Mouse (Mus musculus): Measurements from ENCODE around the gene Kiss1.

Gene Kiss1

GRCm38 (mm10) chr1:133362103-133362502, 40.4 kb downstream of the Kiss1 start:
- no peak for DNase-seq (ENCODE audit: low read depth, low spot score)

DNA sequence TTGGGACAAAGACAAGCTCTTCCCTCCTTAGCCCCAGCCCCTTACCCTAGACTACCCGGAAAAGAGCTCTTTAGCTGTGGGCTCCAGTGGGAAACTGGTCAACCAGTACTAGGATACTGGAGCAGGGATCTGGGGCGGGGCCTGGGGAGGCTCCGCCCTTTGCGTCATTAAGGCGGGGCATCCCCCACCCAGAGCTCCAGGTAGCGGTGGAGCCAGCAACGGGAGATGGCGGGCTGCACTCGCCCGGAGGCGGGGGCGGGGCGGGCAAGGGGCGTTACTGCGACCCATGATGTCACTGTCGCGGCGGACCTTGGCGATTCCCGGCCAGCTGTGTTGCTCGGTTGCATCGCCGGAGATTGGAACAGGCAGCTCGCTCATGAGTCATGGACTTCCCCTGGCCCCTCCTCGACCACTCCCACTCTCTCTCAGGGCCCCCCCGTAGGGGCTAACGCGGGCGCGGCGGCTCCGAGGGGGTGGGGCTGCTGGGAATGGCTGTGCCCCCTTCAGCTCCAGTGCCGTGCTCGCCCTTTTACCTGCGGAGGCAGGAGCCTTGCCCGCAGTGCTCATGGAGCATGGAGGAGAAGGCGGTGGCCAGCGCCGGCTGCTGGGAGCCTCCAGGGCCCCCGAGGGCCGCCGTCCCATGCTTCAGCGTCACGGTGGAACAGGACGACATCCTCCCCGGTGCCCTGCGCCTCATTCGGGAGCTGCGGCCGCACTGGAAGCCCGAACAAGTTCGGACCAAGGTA, 41.8 kb downstream of the Kiss1 start, which contains the start of gene Etnk2:
Gene Etnk2 (plus strand): TSS at position 297 of the 746 bp plus-strand sequence.
- peak; percentile 57 for DNase-seq (ENCODE audit: low read depth, low spot score)

DNA sequence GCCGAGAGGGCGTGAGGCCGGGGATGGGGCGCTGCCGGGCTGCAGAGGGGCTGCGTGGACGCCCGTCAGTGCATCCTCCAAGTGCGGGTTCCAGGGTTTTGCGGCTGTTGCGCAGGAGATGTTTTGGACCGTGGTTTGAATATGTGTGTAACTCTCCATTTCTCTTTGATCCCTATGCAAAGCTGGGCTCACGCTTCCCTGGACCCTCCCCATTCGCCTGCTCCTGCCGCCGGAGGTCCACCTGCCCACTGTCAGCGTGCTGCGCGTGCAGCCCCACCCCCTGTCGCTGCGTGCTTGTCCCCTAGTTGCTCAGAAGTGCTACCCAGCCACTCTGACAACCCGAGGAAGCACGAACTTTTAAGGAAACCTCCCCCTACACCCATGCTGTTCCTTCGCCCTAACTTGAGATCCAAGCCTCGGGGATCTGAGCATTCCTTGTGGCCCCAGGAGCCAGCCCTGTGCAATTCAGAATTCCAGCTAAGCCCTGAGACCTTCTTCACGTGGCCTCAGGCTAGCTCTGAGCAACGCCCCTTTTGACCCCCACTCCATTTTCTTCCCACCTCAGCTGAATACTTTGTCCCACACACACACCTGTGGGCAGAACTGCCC, 42.5 kb downstream of the Kiss1 start:
- DNase-seq (ENCODE audit: low read depth, low spot score): no peak

DNA sequence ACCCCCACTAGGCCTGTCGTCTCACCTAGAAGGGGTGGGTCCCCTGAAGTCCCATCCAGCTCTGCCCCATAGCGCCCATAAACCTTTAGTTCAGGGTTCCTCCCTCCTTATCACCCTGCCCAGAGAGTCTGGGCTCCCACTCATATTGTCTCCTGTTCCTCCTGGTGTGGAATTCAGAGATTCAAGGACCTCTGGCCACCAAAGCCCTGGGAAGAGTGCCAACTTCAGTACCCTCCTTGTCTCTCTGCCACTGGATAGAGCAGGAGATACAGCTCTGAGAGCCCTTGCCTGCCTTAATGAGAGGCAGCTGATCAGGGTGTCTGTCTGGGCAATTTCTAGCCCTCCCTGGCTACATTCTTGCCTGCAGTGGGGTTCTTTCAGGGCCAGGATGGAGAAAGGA, 43.2 kb downstream of the Kiss1 start:
- DNase-seq (ENCODE audit: low read depth, low spot score): no peak

- DNase-seq (ENCODE audit: low read depth, low spot score): no peak
Observed at GRCm38 (mm10) chr1:133366951-133367605, 45.4 kb downstream of the Kiss1 start.

DNA sequence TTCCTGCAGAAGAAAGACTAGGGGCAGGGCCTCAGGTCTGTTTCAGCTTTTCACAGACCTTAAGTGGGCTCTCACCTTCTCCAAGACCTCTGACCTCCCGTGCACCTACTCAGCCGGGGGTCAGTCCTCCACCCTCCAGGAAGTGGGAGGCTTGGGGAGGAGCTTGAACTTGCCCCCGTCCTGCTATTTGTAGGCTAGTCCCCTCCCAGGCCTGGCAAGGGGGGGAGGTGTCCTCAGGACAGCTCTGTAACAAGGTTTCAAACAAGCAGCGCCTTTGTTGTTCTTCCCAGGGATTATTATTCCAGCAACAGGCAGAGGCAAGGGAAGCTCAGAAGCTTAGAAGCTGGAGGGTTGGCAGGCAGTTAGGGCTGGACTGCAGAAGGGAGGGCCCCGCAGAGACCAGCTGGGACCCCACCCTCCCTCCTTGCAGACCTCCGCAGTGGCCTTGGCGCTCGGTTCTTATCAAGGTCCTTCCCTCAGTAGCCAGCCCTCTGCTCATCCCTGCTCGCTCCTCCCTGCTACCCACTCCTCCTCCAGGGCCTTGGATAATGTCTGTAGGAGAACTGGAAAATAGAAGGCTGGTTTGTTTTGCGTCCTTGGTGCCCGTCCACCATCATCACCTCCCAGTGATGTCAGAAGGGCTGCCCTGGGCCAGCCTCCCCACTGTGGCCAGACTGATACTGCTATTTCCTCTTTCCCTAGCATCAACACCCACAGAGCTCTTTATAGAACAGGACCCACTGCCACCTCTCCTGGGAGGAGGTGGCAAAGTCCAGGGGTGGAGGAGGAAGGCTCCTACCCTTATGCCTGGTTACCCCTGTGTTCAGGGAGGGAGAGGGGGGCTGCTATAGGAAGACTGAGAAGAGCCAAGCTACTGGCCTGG, 46.2 kb downstream of the Kiss1 start:
- DNase-seq (ENCODE audit: low read depth, low spot score): no peak

DNA sequence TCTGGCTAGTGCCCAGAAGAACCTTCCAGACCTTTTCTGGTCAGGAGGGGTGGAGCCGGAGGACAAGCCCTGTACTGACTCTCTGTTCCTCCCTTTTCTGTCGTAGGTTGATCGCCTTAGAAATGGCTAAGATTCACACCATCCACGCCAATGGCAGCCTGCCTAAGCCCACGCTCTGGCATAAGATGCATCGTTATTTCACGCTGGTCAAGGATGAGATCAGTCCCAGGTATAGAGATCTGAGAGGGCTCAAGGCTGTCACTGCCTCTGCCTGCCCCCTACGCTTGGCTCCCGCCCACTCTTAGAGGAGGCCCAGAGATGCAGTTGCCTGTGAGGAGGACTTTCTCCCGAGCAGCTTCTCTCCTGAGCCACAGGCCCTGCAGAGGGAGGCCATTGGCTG, 47.0 kb downstream of the Kiss1 start:
- no peak for DNase-seq (ENCODE audit: low read depth, low spot score)

DNA sequence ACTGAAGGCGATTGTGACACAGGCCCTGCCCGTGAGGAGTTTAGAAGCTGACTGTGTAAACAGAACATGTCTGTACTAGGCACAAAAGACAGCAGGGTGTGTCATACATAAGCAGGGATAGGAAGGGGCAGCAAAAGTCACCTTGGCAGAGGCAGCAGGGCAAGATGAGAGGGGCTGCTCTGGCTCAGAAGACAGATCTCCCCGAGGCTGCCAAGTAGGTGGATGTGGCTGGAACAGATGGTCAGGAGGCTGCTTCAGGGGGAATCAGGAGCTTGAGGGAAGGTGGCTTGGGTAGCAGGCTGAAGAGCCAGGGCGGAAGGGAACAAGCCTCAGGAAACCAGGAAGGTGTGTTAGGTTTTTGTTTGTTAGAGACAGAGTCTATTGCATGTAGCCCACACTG, 48.7 kb downstream of the Kiss1 start:
- DNase-seq (ENCODE audit: low read depth, low spot score): no peak

DNA sequence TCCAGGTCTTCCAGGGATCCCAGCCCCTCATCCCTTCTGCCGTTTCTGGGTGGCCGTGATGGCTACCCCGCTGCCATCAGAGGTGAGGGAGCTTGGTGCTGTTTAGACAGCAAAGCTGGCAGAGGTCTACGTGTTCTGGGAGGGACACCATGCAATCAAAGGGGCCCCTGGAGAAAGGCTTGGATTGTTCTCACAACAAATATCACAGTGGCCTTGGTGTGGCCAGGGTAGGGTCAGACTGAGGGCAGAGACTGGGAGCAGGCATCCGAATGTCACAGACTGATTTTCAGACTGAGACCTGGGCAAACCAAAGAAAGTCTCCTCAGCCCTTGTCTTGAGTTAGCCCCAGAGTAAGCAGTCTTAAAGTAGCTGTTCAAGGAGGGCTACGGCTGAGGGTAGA, 49.8 kb downstream of the Kiss1 start:
- no peak for DNase-seq (ENCODE audit: low read depth, low spot score)

DNA sequence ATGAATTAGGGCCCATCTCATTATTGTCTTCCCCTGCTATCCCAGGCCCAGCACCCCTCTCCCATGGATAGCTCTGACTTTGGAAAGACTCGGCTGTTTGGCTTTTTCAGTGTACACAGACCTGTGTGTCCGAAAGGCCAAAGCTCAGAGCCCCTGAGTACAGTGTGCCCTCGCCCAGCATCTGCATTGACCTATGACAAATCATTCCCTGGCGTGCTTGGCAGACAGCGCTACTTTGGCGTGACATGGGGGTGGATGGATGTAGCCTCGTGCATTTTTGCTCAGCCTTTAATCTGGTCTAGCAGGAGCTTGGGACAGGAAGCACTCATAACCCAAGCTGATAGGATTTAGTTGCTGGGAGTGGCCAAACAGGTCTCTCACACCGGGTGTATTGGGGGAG, 50.4 kb downstream of the Kiss1 start:
- no peak for DNase-seq (ENCODE audit: low read depth, low spot score)

DNA sequence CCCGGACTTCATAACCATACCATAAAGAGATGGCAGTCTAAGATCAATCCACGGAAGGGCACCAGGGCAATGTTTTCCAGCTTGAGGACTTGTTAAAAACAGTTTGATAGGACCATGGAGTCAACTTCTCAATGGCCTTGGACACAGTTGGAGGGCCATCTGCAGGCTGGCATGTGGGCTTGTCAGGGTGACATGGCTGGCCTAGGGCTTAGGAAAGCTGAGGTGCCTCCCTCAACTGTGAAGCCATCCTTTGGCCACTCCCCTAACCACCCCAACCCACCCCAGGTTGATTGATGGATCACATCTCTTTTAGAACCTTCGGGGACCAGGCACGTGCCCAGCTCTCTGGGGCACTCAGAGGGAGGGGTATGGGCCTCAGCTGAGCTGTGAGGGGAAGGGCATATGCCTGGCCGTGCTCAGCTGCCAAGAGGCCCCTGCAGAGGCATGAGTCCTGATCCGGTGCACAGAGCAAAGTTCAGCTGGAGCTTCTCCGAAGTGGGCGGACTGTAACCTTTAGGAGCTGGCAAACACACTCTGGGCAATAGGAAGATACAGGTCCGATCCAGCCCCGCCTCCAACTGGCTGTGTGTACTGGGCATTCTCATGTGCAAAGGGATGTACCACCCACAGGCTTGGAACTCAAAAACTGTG, 54.1 kb downstream of the Kiss1 start:
- DNase-seq (ENCODE audit: low read depth, low spot score): no peak

DNA sequence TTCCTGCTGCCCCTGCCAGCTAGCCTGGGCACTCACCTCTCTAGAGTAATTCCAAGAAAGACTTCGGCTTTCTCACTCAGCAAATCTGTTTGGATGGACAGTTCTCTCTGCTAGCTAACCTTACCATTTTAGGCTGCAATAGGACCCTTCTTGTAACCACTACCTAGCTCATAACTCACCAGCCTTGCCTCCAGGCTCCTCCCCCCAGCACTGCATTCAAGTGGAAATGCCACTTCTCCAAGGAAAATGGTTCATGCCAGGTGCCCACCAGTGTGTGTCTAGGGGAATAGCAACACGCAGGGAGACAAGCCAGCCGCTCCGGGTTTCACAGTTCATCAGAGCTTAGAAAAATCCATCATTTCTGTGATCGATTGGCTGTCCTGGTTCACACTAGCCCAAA, 55.9 kb downstream of the Kiss1 start:
- no peak for DNase-seq (ENCODE audit: low read depth, low spot score)
